8 mouse cellular contexts compared by ENCODE assay signal in genomic region chr5:103518797-103519468, GRCm38 (mm10).
DNase-seq lines count a peak whose midpoint lies in the region; ATAC-seq and TF ChIP-seq lines count a peak whose summit lies in the region.

No protein-coding gene starts in this region.

- H3K9ac ChIP-seq in forebrain, embryonic 13.5 days = no peak overlapping the region

- H3K4me1 ChIP-seq in forebrain, embryonic 13.5 days = 0 out of 2 replicates have a peak, but pooled peaks cover 3% of the 10 kb centered on the region
- no peaks in the 10 kb centered on the region for H3K4me1 ChIP-seq in thymus, adult 2 months (replicated peaks; ENCODE audit: control insufficient read depth, insufficient read depth, low read length)

- no peak overlapping the region for H3K27ac ChIP-seq in forebrain, embryonic 13.5 days
- no peak overlapping the region for H3K27ac ChIP-seq in thymus, adult 2 months (ENCODE audit: control insufficient read depth, insufficient read depth, low read length)

- H3K4me2 ChIP-seq in forebrain, embryonic 13.5 days = no peak overlapping the region

- no peaks in the 10 kb centered on the region for H3K9me3 ChIP-seq in forebrain, embryonic 13.5 days (replicated peaks)

- no peaks in the 10 kb centered on the region for H3K27me3 ChIP-seq in forebrain, embryonic 13.5 days
- no peaks in the 10 kb centered on the region for H3K27me3 ChIP-seq in thymus, adult 2 months (ENCODE audit: control insufficient read depth, insufficient read depth, low read length)

- no peaks in the 10 kb centered on the region for H3K36me3 ChIP-seq in forebrain, embryonic 13.5 days (ENCODE audit: poor library complexity, severe bottlenecking)
- no peaks in the 10 kb centered on the region for H3K36me3 ChIP-seq in thymus, adult 2 months (ENCODE audit: control insufficient read depth, insufficient read depth, low read length)

- no peak for TF ChIP-seq CTCF in thymus, adult 2 months (IDR thresholded peaks at IDR 0.05; ENCODE audit: borderline replicate concordance, control insufficient read depth, extremely low read depth, insufficient read depth, low read length, poor library complexity)

- peak; percentile 80 to 81 for DNase-seq in cerebellum, postnatal 10 days
- DNase-seq in cerebellum, adult 8-10 months = no peak
- peak; percentile 66 for DNase-seq in testis, postnatal 10 days (ENCODE audit: low spot score)
- no peak for DNase-seq in testis, postnatal 14 days (ENCODE audit: low spot score)
- DNase-seq in heart, postnatal 36 days = peak; percentile 36 to 40
- DNase-seq in lung, postnatal 4 days = peak; percentile 56 to 71
- DNase-seq in thymus, adult 2 months = no peak

- ATAC-seq in forebrain, embryonic 13.5 days = no peak

- 81% methylated on average over 14 of the region's 14 CpGs for WGBS in forebrain, embryonic 13.5 days
- WGBS in thymus, adult 2 months = 80% methylated on average over 14 of the region's 14 CpGs

- TF ChIP-seq POLR2A in thymus, adult 2 months (IDR thresholded peaks at IDR 0.05; ENCODE audit: control insufficient read depth, extremely low read depth, insufficient read depth, low read length, poor library complexity) = no peak

- H3K4me3 ChIP-seq in forebrain, embryonic 13.5 days = no peak overlapping the region
- no peak overlapping the region for H3K4me3 ChIP-seq in thymus, adult 2 months (ENCODE audit: control insufficient read depth, insufficient read depth, low read length)

- intact Hi-C loops in heart, postnatal 36 days (cut with DNase I) = no loop called here

Comparison
In these comparisons a context has a peak if more than half of its experiments do, and no peak if none do; other contexts are left out.
1. DNase-seq: peak in cerebellum, postnatal 10 days (2 of 2), testis, postnatal 10 days (single experiment), heart, postnatal 36 days (2 of 2) and lung, postnatal 4 days (2 of 2); none in cerebellum, adult 8-10 months (single experiment), testis, postnatal 14 days (single experiment) and thymus, adult 2 months (single experiment).